Mouse (Mus musculus) frontal cortex, postnatal 10 days (tissue): Measurements from ENCODE around the gene Snx29.

Experiments used
- DNase-seq, 2 experiments: peaks; one replicate each; pipeline ENCODE4 v3.0.0; 2022; ENCODE audit warnings: low spot score in 2 of 2, mixed read lengths in 1 of 2

The Snx29 gene

DNA sequence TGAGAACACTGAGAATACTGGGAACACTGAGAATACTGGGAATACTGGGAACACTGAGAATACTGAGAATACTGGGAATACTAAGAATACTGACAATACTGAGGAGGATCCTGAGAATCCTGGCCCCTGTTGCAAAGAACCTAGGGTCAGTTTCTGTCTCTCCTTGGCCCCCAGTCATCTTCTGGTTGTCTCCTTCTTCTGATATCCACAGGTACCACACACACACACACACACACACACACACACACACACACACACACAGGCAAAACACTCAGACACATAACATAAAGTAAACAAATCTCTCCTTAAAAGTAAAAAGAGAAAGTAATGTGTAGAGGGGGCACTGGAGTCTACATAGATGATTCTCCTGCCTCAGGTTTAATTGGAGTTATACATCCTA is 365.1 kb downstream of the Snx29 start:
- DNase-seq, result no peak

DNA sequence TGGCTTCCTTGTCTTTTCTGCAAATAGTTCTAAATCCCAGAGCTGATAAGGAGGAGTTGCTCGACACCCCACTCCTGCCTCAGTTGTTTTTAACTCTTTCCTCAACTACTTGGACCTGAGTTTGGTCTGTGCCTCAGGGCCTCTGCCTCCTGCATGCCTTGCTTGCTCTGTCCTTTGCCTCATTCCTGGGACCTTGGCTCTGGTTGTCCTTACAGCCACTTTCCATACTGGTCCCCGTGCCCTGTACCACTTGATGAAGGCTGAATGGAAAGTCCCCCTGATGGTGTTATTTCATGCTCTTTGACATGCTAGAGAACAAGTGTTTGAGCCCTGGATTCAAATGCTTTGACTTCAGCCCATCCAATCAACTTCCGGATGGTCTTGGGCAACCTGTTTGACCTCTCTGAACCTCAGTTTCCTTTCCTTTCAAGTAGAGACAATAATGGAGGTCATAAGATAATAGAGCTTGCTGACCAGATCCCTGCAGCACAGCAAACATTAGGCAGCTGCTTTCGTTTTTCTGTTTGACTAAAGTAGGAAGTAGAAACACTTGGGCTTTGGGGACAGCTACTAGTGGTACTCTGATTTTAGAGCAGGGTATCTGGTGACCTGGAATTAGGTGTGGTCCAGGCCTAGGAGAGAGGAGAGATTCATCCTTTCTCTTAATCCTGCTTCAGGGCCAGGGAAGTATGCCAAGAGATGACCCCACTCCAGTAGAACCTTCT is 365.7 kb downstream of the Snx29 start:
- no peak for DNase-seq

DNA sequence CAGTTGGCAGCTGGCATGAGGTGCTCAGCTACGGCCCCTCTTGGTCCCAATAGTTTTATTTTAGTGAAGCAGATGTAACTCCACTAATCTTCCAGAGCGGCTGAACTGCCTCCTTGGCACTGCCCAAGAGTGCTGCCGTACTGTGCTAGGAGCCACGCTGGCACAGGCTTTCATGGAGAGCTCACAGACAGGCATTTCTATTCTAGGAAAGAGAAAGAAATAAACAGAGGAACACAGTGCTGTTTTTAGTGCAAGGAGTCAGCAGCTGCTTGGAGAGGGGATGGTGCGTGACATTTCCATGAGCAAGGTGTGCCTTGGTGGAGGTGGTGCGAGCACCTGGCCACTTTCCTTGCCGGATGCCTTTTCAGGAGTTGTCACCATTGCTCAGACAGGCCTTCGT is 367.4 kb downstream of the Snx29 start:
- DNase-seq, result no peak

DNA sequence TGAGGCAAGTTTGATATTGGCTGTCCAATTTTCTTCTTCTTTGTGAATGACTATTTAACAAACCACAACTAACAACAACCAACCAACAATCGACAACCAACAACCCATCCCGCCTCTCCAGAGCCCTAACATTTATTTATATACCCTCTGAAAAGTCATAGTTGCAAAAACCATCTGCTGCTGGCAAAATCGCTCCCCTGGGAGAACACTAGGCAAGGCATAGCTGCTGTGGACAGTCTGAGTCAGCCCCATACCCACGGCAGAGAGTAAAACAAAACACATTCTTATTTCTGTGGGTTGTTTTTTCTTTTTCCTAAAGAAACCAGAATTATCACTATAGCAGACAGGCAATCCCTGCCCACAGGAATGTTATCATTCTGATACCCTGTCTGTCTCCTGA is 368.0 kb downstream of the Snx29 start:
- no peak for DNase-seq

DNA sequence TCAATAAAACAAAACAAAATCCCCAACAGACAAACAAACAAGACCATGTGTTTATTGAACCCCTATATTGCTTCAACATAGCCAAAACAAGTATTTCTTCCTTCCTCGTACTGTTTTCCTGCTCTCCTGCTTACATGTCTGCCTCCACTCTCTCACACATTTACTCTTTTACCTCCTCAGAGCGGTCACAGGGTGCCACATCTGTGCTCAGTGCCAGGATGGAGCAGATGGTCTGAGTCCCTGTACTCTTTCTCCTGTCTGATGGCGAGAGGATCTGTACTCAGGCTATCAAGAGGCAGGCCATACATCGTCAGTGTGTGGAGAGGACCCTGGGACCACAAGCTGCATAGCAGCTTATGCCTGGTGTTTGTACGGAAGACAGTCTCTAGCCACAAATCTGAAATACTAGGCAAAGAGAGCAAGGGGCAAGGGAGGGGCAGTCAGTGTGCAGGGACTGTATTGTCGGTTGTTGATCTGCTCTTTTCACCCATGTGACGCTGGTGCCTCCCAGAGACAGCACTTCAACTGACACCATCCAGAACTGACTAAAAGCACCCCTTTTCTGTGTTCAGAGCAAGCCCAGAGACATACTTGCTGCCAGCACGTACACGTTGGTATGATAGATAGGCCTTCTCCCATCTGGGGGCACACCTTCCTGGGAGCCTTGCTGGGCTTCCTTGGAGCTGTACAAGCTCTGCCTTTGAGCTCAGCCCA is 368.9 kb downstream of the Snx29 start:
- no peak for DNase-seq

DNA sequence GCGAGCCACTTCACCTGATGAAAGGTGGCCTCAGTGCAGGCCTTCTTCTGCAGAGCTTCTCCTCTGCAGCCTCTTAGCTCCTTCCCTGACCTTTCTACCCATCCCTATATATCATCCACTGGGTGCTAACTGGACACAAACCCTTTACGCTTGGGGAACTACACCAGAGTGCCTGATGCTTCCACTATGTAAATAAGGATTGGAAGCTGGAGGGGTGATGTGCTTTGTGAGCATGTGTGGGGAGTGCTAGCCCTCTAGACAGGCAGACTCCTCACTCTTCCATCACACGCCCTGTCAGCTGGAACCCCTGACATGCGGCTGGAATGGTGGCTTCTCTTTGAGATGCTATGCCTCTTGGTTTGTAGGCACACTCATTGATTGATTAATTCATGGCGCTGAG is 370.0 kb downstream of the Snx29 start:
- no peak for DNase-seq

DNA sequence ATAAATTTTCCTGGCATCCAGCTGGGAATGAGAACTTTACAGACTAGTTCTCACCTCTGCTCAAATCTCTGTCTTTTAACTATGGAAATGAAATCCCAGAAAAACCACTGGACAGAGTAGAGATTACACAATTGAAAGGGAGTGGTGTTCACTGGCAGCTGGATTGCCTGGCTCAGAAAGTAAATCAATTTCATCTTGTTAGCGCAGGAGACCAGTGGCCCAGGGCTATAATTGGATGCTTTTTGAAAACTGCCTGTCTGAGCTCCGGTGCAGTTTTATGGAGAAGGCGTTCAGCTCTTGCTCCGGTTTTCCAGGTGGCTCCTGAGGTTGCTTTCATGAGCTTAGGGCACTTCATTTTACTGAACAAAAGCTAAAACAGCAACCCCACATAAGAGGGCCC is 371.7 kb downstream of the Snx29 start:
- DNase-seq, result no peak

DNA sequence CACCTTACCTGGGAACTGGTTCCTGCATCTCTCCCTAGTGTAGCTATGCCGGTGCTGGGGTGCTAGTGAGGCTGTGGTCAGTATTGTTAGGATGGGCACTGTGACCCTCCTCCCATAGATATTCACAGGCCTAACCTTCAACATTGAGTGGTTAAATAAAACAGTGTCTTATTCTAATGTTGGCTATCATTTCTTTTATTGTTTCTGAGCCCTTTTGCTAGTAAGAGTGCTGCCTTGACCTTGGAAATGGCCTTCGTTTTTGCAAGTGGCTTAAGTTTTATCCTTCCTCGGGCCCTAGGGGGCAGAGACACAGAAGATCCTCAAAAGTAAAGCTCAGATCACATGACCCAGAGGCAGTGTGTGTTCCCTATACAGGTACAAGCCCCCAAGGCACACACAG is 374.1 kb downstream of the Snx29 start:
- no peak for DNase-seq

DNA sequence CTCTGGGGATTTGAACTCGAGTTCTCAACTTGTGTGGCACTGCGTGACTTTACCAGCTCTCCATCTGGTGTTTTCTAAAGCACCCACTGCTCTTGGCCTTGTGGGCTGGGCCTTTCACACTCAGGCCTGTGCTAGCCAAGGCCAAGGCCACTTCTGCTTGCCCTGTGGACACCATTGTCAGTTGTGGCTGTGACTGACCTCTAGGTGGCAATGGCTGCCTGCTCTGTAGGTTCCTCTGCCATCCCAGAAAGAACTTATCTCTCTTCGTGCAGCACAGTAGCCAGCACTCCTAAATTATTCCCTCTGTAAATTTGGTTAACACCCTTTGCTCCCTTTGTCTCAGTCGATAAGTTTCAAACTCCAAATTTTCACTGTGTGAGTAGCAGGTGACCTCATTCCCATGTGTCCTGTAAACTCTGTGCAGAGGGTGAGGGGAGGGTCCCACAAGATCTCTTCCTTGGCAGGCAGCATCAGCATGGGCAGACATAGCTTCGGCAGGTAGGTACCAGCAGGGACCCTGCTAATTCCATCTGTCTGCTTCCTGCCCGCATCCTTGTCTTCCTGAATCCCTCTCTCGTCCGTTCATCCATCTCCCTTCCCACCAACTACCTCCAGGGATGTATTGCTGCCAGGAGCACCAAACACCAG is 375.1 kb downstream of the Snx29 start:
- peak in 1 of 2 experiments; percentile 40 for DNase-seq

DNA sequence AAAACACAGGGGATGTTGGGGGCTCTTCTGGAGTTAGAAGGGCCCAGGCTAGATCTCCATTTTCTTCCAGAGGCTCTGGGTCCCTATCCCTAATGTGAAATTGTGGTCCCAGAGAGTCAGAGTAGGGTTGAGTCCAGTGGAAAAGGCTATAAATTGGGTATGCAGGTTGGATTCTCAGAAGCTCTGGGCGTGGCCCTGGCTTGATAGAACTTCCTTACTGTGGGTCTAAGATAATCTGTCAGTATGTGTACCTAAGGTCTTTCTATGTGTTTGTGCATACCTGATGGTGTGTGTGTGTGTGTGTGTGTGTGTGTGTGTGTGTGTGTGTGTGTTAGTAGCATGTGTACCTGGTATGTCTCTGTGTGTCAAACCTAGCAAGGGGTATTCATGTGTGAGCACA is 378.9 kb downstream of the Snx29 start:
- DNase-seq, result no peak

DNA sequence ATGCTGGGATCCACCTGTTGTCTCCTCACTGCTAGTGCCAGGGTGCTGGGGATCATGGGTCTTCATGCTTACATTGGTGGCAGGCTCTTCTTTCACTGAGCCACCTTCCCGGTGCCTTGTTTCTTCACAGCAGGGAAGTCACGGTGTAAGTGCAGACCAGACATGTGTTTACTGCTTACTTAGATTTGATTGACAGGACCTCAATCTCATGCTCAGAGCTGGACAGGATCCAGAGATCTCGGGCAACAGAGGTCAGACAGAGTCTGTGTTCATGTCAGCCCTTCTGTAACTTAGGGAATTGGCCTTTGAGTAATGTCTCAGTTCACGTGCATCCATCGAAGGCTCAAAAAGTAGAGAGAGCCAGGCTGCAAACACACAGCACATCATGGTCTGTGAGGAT is 381.4 kb downstream of the Snx29 start:
- no peak for DNase-seq

DNA sequence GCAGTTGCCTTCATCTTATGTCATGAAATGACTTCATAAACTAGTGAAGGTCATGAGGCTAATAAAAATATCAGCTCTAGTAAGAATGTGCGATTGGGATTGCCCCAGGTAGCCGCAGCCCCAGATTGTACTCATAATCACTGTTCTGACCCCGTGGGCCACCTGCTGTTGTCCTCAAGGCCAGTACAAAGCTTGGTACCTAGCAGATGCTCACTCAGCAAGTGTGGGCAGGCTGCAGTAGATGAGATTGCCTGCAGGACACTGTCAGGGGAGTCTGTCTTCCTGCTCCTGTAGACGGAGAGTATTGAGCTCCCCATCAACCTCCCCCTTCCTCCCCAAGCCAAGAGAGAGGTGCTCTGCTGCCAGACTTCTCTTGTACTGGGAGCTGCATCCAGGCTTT is 382.7 kb downstream of the Snx29 start:
- DNase-seq, result no peak

DNA sequence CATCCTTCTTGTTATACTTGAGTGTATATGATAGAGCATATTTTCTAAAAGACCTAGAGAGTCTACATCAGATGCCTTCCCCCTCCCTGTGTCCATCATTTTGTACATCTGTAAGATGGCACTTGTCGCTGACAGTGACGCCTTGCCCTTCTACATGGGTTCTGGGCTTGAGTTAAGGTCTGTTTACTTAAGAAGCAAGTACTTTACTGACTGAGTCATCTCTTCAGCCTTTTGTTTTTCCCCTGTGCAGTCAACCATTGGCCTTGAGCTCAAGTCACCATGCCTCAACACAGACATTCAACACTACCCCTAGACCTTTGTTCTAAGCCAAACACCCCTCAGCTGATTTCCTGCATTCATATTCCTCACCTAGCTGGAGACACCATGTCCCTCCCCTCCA is 385.4 kb downstream of the Snx29 start:
- DNase-seq, result no peak

DNA sequence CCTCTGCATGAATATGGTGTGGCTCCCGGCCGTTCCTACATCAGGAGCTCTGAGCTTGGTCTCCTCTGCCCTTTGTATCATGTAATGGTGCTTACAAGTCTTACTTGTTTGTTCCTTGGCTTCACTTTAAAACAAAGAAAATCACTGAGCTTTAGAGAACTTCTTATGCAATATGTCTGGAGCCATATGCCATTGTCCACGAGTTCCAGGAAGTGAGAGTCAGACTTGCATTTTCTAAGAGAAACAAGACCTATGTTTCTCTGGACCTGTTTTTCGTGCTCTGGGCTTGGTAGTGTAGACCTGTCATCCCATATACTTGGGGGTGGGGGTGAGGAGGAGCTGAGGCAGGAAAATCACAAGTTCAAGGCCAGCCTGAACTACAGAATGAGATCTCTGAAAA is 386.7 kb downstream of the Snx29 start:
- no peak for DNase-seq

DNA sequence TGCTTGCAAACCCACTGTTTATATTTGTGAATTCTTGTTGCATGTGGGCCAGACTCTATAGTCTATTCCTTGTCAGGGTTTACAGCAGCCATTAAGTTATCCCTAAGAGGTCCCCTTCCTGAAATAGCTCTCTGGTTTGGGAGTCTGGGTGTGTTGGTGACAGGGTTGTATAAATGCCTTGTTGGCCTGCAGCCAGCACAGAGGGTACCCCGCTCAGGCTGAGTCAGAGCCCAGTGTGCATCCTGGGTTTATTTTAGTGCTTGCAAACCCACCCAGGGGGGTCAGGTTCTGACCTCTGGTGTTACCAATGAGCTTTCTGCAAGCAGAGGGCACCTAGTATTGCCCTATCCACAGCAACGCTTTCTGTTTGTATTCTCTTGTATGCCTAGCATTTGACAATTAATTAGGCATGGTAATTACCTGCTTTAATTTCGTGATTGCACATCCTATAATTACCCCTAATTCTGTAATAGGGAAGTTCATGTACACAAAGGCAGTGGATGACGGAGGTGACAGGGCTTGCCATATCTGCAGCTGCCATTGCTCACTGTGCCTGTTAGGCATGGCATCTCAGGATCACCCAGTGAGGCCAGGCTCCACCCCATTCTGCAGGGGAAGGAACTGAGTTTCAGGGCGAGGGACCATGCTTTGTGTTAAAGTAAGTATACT is 387.4 kb downstream of the Snx29 start:
- no peak for DNase-seq

DNA sequence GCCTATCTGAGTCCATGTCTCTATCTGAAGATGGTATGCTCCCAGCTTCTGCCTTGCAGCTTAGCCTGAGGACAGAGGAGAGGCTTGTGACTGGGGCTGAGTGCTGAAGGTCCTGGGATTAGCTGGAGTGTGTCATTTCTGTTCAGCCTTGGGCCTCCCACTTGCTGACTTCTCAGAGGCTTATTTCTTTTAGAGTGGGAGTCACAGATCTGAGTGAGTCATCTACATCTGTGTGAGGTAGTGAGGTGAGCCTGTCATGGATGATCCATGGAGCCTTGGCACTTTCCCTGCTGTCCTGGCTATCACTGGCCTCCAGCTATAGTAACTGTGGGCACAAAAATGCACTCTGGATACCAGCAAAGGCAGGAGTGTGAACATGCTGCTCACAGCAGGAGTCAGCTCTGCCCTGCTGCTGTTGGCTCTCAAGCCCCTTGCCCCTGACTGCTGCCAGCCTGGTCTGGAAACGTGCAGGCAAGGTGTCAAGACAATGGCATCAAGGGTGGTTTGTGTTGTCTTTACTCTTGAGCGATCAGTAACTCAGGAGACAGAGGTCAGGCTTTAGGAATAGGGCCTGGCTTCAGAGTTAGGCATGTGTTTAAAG is 390.7 kb downstream of the Snx29 start:
- no peak for DNase-seq

DNA sequence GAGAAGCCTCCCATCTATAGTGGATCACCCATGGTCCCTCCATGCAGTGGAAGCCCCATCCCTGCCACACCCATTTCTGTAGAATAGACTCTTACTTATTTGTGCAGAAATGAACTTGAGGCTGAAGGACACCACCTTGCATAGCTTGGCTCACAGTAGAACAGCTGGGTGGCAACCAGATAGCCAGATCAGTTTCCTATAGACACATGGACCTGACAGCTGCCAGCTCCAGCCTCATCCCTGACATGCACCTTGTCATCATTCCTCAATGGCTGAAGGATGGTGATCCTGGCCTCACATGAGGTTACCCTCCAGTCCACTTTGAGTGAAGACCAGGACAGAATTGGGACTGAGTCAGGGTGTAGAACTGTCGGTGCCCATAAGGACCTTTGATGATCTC is 394.2 kb downstream of the Snx29 start:
- DNase-seq, result no peak

DNA sequence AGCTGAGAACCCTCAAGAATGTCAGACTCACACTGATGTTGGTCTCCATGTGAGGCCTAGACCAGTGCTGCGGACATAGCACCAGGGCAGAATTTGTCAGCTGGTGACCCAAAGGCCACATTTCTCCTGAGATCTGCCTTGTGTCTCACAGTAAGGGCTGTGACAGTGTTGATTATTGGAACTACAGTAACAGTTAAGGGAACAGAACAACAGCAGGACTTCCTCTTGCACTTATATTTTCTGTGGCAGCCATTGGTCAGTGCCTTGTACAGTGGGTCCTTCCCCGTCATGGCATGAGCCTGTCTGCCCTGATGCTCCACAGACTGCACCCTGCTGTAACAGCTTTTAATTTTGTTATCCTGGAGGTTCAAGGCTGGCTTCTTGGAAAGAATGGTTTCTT is 403.2 kb downstream of the Snx29 start:
- DNase-seq, result no peak

DNA sequence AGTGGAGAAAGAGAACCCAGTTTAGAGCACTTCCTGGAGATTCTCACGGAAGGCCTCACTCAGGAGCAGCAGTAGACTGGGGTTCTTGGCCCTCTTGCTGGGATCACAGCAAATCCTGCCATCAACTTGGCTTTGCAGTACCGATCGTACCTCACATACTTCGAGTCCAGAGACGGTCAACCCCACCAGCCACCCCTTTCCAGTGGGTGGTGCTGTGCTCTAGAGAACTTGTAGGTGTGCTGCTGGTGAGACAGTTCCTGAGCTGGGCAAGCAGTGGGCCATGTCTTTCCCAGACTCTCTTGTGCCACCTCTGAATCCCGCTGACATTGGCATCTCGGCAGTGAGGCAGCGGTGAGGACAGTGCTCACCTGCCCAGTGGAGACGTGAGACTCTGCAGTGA is 404.6 kb downstream of the Snx29 start:
- DNase-seq, result no peak

DNA sequence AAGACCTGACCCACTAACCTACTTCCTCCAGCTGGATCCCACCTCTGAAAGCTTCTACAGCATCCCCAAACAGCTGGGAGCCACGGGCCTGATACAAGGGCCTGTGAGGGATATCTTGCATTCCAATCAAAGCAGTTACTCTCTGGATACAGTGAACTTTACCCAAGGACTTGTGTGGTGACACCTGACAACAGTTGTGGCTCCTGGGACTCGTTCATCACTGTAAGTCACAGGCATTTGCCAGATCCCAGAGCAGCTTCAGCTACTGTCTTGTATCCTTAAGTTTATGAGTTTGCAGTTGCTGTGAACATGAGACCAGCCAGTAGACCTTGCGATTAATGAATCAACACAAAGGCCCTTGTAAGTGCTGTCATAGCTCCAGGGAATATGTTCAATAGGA is 405.4 kb downstream of the Snx29 start:
- DNase-seq, result no peak

DNA sequence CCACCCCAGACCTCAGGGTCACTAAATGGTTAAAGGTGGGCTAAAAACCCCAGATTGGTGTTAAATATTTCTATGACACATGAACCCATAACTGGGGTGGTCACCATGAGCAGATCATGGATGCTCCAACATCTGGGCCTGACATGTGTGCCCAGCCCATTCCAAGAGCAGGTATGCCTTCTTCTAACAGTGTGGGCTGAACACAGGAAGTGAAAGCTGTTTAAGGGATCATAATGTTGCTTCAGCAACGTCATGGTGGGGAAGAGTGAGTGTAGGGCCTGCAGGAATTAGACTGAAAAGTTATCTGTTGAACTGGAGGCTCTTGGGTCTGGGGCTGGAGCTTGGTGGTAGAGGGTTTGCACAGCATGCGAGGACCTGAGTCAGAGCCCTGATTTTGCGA is 405.9 kb downstream of the Snx29 start:
- DNase-seq, result no peak

DNA sequence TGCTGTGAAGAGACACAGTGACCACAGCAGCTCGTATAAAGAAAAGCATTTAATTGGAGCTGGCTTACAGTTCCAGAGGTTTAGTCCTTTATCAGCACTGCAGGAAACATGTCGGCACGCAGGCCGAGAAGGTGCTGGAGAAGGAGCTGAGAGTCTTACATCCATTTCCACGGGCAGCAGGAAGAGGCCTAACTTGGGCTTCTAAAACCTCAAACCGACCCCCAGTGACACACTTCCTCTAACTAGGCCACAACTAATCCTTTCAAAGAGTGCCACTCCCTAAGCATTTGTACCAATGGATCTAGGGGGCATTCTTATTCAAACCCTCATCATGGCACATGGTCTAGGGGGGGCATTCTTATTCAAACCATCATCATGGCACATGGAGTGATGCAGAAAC is 406.4 kb downstream of the Snx29 start:
- no peak for DNase-seq
